Mouse (Mus musculus) ovary, postnatal 10 days (tissue): ENCODE measurements at regions not wholly inside any gene's neighbourhood (a gene's known extent, or its start where the extent isn't known, plus 50 kb on each side); places are given as distances from the start of the nearest gene placed in this dataset.

Experiments used
- DNase-seq: peaks from one replicate; pipeline ENCODE4 v3.0.0; 2022; ENCODE audit warnings: low spot score

GRCm38 (mm10) chr9:120628794-120629560, 57.7 kb downstream of the Rpl14 start:
- no peak for DNase-seq

GRCm38 (mm10) chr9:120629609-120630008, 58.4 kb downstream of the Rpl14 start:
- DNase-seq: no peak

- no peak for DNase-seq
These were observed 61.6 kb downstream of the Rpl14 start for GRCm38 (mm10) chr9:120632821-120633220.

DNA sequence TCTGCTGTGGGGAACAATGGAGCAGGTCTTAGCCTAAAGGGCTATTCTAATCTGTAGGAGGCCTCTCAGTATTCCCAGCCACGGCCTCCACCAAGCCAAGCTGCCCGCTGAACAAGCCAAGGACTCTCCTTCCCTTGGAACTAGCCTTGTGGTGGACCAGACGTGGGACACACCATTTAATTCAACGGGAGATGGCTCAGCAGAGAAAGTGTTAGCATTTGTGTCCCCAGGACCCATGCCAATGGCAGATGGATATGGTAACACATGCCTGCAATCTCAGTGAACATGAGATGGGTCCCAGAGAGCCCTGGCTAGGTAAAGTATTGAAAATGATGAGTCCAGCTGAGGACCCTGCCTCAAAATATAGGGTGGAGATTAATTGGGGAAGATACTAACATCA, 71.4 kb downstream of the Rpl14 start:
- no peak for DNase-seq

GRCm38 (mm10) chr9:120643371-120643770, 72.1 kb downstream of the Rpl14 start:
- no peak for DNase-seq

GRCm38 (mm10) chr9:120645776-120646175, 74.5 kb downstream of the Rpl14 start:
- DNase-seq: no peak

GRCm38 (mm10) chr9:120646806-120647667, 75.8 kb downstream of the Rpl14 start:
- DNase-seq: no peak

- no peak for DNase-seq
These were observed 76.4 kb downstream of the Rpl14 start for GRCm38 (mm10) chr9:120647668-120647955.

GRCm38 (mm10) chr9:120652733-120653132, 81.5 kb downstream of the Rpl14 start:
- DNase-seq: no peak

DNA sequence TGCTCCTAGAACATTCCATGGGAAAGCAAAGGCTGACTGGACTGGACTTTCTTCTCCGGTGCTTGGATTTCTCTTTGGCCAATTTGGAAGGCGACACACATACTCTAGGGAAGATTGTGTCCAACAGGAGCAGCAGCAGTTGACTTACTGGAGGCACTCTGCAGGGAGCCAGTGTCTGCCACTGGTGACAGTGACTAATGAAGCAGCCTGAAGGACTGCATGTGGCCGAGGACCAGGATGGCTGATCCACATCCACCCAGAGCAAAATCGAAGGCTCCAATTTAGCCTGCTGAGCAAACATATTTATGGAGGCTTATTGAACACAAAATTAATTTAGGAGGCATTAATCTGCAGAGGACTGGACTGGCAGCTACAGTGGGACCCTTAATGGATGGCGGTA, 81.9 kb downstream of the Rpl14 start:
- DNase-seq: no peak

DNA sequence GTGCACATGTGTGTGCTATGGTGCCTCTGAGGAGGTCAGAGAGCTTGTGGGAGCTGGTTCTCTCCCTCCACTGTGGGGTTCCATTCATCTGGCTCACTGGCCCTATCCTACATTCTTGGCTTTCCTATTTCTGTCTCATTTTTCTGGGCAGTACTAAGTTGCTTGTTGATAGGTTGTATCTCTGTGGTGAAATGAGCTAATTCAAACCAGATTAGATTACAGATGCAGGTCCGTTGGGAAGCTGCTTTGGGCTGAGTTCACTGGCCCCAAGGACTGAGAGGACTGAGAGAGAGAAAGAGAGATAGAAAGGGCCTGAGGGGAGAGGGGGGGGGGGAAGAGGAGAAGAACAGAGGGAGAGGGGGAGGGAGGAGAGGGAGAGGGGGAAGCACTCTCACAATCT, 83.5 kb downstream of the Rpl14 start:
- DNase-seq: no peak

DNA sequence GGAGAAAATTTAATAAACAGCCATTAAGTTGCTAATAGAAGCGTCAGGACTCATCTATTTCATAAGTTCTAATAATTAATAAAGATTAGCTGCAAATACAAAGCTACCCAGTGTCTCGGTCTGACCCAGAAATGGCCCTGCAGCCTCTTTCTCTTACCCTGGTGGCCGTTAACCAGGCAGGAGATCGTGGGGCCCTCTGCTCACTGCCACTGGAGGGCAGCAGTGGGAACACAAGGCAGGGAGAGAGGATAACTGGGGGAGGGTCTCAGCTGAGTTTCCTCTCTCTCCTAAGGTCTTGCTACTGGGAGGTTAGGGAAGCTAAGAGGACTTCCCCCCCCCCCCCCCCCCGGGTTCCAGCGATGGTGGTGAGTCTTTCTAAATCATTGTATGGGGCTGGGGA, 85.7 kb downstream of the Rpl14 start:
- DNase-seq: no peak

DNA sequence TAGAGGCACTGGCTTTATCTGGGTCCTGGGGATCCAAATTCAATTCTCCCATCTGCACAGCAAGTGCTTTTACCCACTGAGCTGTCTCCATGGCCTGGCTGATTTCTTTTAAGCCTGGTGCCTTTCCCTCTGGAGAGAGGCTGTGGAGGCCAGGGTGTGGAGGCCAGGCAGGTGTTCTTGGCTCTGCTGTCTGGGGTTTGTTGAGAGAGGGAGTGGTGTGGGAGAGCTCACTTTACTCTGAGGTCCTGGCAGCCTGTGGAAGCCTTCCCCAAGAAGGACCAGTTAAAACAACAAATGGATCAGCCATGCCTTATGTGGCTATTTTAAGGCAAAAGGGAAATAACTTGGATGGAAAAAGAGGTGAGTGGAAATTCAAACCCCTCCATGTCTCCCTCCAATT, 86.5 kb downstream of the Rpl14 start:
- no peak for DNase-seq

GRCm38 (mm10) chr9:120658576-120658975, 87.3 kb downstream of the Rpl14 start:
- no peak for DNase-seq

- no peak for DNase-seq
These were observed 90.0 kb downstream of the Rpl14 start for GRCm38 (mm10) chr9:120661226-120661625.

DNA sequence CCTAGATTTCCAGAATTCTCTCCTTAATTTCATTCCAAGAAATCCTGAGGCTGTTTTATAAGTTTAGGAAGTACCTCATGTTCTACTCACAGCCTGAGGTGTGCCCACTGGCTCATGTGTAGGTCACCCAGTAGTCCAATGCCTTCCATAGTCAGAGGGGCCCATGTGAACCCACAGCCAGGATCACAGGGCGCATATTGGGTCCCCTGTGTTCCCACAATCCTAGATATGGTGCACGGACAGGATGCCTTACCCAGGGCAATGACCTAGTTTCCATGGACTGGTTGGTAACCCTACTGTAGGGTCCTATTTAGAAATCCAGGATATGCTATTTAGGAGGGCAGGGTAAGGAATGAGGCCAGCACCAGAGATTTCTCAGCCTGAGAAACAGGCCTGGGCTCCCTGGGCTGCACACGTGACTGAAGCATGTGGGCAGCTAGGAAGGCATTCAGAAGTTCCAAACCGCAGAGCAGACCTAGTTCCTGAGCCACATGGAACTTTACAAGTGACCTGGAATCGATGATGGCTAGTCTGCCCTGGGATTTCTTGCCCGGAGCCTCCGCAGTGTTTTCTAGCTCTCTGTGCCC, 90.5 kb downstream of the Rpl14 start:
- DNase-seq: no peak

DNA sequence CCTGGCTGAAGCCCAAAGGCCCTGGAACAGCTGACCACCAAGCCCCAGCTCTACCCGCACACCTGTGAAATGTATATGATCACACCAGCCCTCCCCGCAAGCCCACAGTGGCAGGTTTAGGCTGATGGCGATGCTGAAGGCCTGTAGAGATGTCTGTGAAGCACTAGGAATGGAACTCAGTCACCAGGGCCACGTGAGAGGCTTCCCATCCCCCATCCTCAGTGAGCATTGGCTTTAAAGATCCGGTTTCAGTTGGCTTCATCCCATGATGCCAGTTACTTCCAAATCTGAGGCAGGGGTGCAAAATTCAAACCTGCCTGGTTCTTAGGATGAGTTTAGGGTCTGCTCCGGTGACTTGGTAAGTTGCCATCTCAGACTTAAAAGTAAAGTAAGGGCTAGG, 91.9 kb downstream of the Rpl14 start:
- DNase-seq: no peak

- DNase-seq: no peak
These were observed 92.8 kb downstream of the Rpl14 start for GRCm38 (mm10) chr9:120664086-120664485.

- no peak for DNase-seq
These were observed 101.2 kb downstream of the Rpl14 start for GRCm38 (mm10) chr9:120672452-120672851.

DNA sequence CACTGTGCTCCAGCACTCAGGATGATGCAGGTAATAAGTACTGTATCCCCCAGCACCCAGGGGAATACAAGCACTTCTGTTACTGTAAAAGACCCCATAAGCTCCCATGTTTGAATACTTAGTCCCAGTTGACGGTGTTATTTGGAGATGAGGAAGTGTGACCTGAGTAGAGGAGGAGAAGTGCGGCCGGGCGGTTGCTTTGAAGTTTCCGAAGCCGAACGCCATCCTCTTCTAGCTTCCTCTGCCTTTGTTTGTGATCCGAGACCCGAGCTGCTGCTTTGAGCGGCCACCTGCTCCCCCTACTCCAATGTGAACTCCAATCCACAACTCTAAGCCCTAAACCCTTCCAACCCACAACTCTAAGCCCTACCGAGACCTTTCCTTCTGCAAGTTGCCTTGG, 103.6 kb downstream of the Rpl14 start:
- DNase-seq: no peak

DNA sequence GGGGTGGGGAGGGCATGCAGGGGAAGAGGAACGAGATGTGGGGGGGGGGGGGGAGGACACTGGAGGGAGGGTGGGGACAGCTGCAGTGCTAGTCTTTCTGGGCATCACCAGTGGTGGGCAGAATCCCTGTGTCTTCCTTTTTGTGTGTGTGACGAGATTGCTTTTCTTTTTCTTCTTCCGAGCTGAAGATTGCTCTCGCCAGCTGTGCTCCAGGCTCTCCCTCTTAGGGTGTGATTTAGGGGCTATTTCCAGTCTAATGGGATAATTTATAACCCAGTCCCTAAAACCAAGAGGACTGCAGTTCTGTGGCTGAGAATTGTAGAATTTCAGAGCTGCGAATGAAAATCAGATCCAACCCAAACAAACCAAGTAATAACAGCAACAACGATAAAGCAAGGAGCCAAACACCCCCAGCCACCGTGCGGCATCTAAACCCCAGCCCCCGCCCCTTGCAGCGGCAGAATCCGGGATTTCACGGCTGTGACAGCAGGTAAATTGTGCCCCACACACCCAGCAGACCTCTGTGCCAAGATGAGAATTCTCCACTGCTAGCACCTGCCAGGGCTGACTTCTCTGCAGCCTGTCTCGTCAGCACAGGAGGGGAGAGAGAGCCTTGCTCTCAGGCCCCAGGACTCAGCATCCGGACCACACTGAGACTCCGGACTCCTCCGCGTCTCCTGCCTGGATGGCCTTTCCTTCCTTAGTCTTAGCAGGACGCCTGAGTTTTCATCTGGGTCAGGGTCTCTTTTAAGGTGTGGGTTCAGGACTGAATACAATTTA, 104.3 kb downstream of the Rpl14 start:
- DNase-seq: no peak

DNA sequence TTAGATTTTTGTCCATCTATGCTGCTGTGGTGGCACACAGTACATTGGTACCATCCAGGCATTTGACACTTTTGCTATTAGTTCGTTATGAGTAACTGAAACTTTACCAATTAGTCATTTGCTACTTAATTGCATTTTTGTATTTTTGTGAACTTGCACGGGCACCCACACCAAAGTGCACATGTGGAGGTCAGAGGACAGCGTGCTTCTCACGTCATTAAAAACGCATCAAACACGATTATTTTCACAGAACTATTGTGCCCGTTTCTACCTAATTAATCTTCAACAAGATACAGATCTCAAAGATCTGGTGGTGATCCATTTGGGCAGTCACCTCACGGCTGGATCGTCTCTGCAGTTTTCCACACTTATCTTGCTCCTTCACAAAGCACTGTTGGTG, 105.1 kb downstream of the Rpl14 start:
- no peak for DNase-seq
